In the genomic region with DNA sequence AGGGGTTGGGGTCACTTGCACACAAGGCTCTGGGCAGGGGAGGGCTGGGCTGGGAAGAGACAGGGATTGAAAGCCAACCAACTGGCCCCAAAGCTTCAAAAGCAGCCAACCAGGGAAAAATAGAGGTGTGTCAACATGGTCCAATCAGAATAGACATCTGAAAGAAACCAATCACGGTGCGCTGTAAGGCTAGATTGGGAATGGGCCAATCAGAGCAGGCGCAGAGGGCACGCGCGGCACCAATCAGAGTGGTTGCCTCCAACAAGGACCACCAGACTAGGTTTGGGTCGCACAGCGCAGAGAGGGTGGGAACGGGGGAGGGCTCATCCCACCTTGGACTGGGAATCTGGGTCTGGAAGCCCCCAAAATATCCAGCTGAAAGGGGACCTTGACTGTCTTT, we compare ENCODE assay signal across 12 mouse cellular contexts.
A peak's percentile ranks its signal among the peaks of the same experiment; 100 is the strongest.
DNase-seq lines count a peak whose midpoint lies in the region; ATAC-seq and TF ChIP-seq lines count a peak whose summit lies in the region.
"Had no signal": no experiment of that assay in that cellular context is flagged by ENCODE, and none has a peak within 500 bp of the region (broad histone marks: within the 10 kb centered on the region; RNA-seq: fewer than 3 reads in every experiment).

No protein-coding gene starts in this region.

- H3K4me2 ChIP-seq in heart, embryonic 11.5 days = no peak overlapping the region
- 0 out of 2 replicates have a peak overlapping the region, but pooled peaks have one; percentile 9 for H3K4me2 ChIP-seq in midbrain, embryonic 13.5 days (replicated peaks)

- no peak overlapping the region for H3K9ac ChIP-seq in heart, embryonic 11.5 days (ENCODE audit: low read depth, low read length)
- H3K9ac ChIP-seq in ES-Bruce4 (ENCODE audit: low read depth, poor library complexity, severe bottlenecking) = 0 out of 2 replicates have a peak overlapping the region, but pooled peaks have one; percentile 22
- no peak overlapping the region for H3K9ac ChIP-seq in midbrain, embryonic 13.5 days (replicated peaks)

- H3K36me3 ChIP-seq in heart, embryonic 11.5 days (ENCODE audit: control insufficient read depth, insufficient read depth, low read length) = no peaks in the 10 kb centered on the region
- H3K36me3 ChIP-seq in ES-Bruce4 (ENCODE audit: control insufficient read depth, insufficient read depth, low read length, poor library complexity, severe bottlenecking) = no peaks in the 10 kb centered on the region
- H3K36me3 ChIP-seq in midbrain, embryonic 13.5 days = no peaks in the 10 kb centered on the region

- no peak overlapping the region for H3K4me3 ChIP-seq in heart, embryonic 11.5 days (ENCODE audit: low read depth, low read length)
- no peak overlapping the region for H3K4me3 ChIP-seq in ES-Bruce4 (ENCODE audit: low read depth, low read length)
- H3K4me3 ChIP-seq in midbrain, embryonic 13.5 days (replicated peaks) = no peak overlapping the region

- no peak for ATAC-seq in heart, embryonic 11.5 days (replicated peaks; ENCODE audit: insufficient number of reproducible peaks, low FRiP score, low TSS enrichment)
- no peak for ATAC-seq in midbrain, embryonic 13.5 days

- peaks cover 7% of the 10 kb centered on the region; the same call in 1 of the 2 replicates for H3K4me1 ChIP-seq in heart, embryonic 11.5 days (ENCODE audit: control insufficient read depth, insufficient read depth, low read length)
- no peaks in the 10 kb centered on the region for H3K4me1 ChIP-seq in ES-Bruce4 (ENCODE audit: control insufficient read depth, insufficient read depth, low read length)
- peaks cover 18% of the 10 kb centered on the region for H3K4me1 ChIP-seq in midbrain, embryonic 13.5 days (replicated peaks)

- no peak overlapping the region for H3K27ac ChIP-seq in heart, embryonic 11.5 days (ENCODE audit: low read depth, low read length)
- H3K27ac ChIP-seq in ES-Bruce4 (ENCODE audit: insufficient read depth, low read length) = no peak overlapping the region
- H3K27ac ChIP-seq in midbrain, embryonic 13.5 days = no peak overlapping the region

- H3K27me3 ChIP-seq in heart, embryonic 11.5 days (ENCODE audit: control insufficient read depth, insufficient read depth, low read length) = peaks cover 12% of the 10 kb centered on the region
- no peaks in the 10 kb centered on the region for H3K27me3 ChIP-seq in ES-Bruce4 (ENCODE audit: control insufficient read depth, insufficient read depth, low read length, poor library complexity, severe bottlenecking)
- no peaks in the 10 kb centered on the region for H3K27me3 ChIP-seq in midbrain, embryonic 13.5 days

- H3K9me3 ChIP-seq in heart, embryonic 11.5 days (replicated peaks; ENCODE audit: control insufficient read depth, low read length) = no peaks in the 10 kb centered on the region; the same call in 1 of the 2 replicates
- H3K9me3 ChIP-seq in ES-Bruce4 (replicated peaks; ENCODE audit: control insufficient read depth, insufficient read depth, low read length, poor library complexity, severe bottlenecking) = no peaks in the 10 kb centered on the region
- H3K9me3 ChIP-seq in midbrain, embryonic 13.5 days = no peaks in the 10 kb centered on the region

- 43% methylated on average over 9 of the region's 9 CpGs for WGBS in heart, embryonic 11.5 days (ENCODE audit: insufficient replicate concordance)
- WGBS in midbrain, embryonic 13.5 days = 56% methylated on average over 9 of the region's 9 CpGs

- DNase-seq in heart, adult 11 months = peak; percentile 93
- peak; percentile 19 for DNase-seq in embryo, embryonic 9.5 days (ENCODE audit: extremely low spot score)
- DNase-seq in left cerebral cortex, adult 18-20 months (ENCODE audit: low spot score in 2 of 2) = no peak
- DNase-seq in MN1 (ENCODE audit: low spot score) = no peak
- DNase-seq in B cell, adult 2 months = no peak
- DNase-seq: cerebellum, adult 18-20 months; heart, adult 18-20 months; kidney, adult 11 months; lung, postnatal 36 days had no signal

- no peak for TF ChIP-seq EP300 in ES-Bruce4 (IDR thresholded peaks at IDR 0.05; ENCODE audit: insufficient read depth, low read depth, low read length)

- TF ChIP-seq CTCF in ES-Bruce4 (IDR thresholded peaks at IDR 0.05; ENCODE audit: low read depth, low read length) = no peak

- TF ChIP-seq POLR2A in ES-Bruce4 (IDR thresholded peaks at IDR 0.05; ENCODE audit: insufficient read depth, low read length) = peak; percentile 35

Comparison
In these comparisons a context has a peak if more than half of its experiments do, and no peak if none do; other contexts are left out.
1. DNase-seq: peak in heart, adult 11 months (single experiment) and embryo, embryonic 9.5 days (single experiment); none in left cerebral cortex, adult 18-20 months (0 of 2), MN1 (single experiment) and B cell, adult 2 months (0 of 2).